Mouse (Mus musculus): ENCODE data around the gene Mrps9.

The Mrps9 gene

DNA sequence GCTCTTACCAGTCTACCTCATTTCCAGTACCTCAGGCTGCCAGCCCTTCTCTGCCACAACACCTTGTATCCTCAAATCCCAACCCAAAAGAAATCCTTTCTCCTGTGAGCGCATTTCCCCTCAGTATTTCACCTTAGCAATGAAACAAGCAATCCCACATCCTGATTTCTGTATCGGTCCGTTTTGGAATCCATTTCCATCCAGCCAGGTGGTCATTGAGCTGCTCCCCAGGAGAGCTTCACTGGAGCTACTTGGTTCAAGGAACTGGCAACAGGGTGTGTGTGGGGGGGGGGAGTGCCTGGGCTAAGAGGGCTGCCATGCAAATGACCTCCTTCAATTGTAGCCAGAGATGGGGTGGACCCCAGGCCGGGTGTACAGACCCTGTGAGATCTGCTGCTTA, 56.1 kb downstream of the Mrps9 start:
- no peak for DNase-seq

DNA sequence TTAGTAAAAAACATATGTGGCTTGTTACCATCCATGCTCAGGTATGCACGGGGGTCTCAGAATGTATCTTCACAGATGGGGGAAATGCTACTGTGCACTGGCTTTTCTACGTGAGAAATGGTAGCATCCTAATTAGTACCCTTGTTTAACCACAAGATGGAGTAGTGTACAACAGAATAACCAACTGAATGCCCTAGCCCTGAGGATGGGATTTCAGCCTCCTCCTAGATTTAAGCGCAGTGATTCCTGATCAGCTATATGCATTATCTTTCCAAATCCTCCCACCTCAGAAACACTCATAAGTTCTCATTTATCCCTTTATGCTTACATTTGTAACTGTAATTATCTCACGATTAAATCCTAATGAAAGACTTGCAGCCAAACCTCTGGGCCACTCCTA, 64.0 kb downstream of the Mrps9 start:
- no peak for DNase-seq

DNA sequence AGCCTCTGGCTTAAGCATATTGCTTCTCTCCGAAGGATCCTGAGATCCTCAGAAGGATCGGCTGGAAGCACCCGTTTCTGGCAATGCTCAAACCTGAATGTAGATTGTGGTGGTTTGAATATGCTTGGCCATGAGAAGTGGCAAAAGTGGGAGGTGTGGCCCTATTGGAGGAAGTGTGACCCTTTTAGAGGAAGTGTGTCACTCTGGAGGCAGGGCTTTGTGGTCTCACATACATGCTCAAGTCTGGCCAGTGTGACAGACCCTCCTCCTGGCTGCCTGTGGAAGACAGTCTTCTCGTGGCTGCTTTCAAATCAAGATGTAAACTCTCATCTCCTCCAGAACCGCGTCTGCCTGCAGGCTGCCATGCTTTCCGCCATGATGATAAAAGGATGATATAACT, 65.7 kb downstream of the Mrps9 start:
- DNase-seq = no peak

DNA sequence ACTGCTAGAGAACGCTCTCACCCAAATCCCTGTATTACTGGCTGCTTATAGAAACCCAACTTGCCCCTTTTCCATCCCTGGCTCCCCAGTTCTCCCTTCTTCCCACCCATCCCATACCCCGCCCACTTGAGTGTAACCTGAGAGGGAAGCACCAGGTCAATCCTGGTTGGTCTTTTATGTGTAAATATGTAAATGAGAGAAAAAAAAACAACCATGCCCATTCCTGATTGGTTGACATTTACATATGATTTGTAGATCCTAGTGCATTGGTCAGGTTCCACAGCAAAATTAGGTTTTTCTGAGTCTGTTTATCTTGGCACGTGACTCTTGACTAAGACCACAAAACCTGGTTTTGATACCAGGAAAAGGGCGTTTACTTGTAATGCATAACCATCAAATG, 66.9 kb downstream of the Mrps9 start:
- no peak for DNase-seq

DNA sequence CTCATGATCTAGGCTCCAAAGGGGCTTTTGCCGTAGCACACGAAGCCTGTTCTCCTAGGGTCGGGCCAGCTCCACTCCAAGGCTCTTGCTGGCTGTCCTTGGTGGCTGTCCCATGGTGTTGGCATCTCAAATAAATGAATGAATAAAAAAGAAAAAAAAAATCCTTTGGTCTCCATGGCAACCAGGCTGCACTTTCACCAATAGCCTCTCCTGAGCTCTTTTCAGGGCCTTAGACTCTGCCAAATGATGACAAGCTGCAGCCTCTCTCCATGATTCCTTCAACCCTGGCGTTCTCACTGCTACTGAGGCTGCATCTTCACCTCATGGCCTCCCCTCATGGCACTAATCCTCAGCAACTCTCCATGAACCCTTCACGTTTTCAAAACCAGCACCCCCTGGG, 72.9 kb downstream of the Mrps9 start:
- DNase-seq = no peak

DNA sequence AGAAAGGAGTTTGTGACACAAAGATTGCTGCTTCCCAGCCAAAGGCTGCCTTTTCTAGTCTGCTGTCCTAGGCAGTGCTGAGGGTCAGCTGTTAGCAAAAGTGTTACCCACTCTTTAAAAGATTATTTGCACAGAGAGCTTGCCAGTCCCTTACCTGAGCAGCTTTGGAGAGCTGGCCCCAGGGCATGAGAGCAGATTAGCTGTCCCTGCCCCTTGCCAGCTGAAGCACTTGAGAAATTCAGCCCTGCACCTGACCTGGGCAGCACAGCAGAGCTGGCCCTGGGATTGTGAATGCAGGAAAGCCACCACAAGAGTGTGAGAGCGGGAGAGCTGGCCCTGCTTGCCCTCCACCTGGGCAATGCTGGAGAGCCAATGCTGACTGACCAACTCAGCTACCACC, 82.6 kb downstream of the Mrps9 start:
- DNase-seq = no peak

DNA sequence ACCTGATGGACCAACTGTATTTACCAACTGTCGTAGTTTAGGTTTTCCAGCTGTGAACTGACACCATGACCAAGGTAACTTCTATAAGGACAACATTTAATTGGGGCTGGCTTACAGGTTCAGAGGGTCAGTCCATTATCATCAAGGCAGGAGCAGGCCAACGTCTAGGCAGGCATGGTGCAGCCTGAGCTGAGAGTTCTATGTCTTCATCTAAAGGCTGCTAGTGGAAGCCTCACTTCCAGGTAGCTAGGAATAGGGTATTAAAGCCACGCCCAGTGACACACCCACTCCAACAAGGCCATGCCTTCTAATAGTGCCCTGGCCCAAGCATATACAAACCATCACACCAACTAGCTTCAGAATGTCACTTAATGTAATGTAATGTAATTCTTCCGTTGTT, 97.5 kb downstream of the Mrps9 start:
- no peak for DNase-seq

DNA sequence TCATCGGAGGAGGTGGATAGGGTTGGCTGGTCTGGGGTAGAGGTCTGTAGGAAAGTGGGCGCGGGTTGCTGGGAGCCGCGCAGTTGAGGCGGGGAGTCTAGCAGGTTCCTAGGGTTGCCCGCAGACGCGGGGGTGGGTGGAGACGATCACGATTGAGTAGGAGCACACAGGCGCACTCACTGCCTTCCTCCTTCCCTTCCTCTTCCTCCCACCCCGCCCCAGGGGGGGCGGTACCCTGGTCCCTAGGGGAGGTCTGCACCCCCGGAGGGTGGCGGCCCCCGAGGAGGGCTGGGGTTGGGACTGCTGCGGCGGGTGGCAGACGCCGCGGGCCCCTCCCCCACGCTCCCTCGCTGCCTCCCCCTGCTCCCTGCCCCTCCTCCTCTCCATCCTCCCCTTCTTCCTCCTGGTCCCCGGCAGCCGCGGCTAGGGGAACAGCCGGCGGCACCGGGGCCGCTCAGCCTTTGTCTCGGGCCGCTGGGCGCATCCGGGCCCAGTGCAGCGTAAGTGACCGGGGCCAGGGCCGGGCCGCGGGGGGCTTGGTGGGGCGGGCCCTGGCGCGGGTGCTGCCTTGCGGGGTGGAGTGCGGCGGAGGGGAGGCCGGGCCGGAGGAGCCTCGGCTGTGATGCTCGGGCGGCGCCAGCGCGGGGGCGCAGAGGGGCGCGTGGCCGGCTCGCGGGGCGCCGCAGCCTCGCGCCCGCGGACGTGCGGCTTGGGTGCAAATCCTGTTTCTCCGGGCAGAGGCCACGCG, 101.9 kb downstream of the Mrps9 start, which contains the start of gene Gpr45:
Gene Gpr45, plus strand, starts transcription at position 139 of the 748 bp plus-strand sequence.
- DNase-seq = no peak

DNA sequence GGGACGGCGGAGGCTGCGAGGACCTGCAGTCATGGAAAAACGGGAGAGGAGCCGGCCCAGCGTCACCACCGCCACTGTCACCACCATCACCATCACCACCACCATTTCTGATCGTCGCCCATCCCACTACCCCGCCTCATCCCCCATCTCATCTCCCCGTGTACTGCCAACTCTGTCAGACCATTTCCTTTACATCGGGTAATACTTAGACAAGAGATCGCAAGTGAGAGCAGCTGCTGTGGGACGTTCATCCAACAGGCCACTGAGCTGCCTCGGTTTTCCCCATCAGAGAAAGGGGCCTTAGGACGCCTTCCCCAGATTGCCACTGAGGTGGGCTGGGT, 102.4 kb downstream of the Mrps9 start:
- DNase-seq = no peak
